Mouse (Mus musculus) midbrain, embryonic 12.5 days (tissue): ENCODE data around the gene Ankrd10. TPM values are rescaled to one million over a fixed set of nuclear protein-coding genes. Genes with fewer than 3 reads are reported as not detected.
A peak's percentile ranks its signal among the peaks of the same experiment; 100 is the strongest.
"Not testable (repeated sequence)": the region's sequence is repeated elsewhere in the genome, so short reads cannot be mapped to it uniquely, and the experiment has no call there.

Experiments
- ATAC-seq: fragments of 200-750 bp; cut with Nextera tagmentation; 2 replicates; pipeline ENCODE4 v1.8.0; 2017; ENCODE audit warnings: low read depth, moderate TSS enrichment, moderate library complexity; ENCODE audit not compliant: low FRiP score
- H3K27ac ChIP-seq: fragments of 300-500 bp; sonication (generic); replicated peaks from 2 replicates; pipeline ENCODE4 v1.5.1; 2016; ENCODE audit warnings: mild to moderate bottlenecking
- H3K27me3 ChIP-seq: fragments of 300-500 bp; sonication (generic); 2 replicates; pipeline ENCODE4 v1.6.1; 2016; ENCODE audit warnings: mild to moderate bottlenecking
- H3K36me3 ChIP-seq: fragments of 300-500 bp; sonication (generic); 2 replicates; pipeline ENCODE4 v1.6.1; 2016
- H3K4me1 ChIP-seq: fragments of 300-500 bp; sonication (generic); 2 replicates; pipeline ENCODE4 v1.6.1; 2016
- H3K4me2 ChIP-seq: fragments of 300-500 bp; sonication (generic); replicated peaks from 2 replicates; pipeline ENCODE4 v1.6.1; 2016; ENCODE audit warnings: mild to moderate bottlenecking, moderate library complexity
- H3K4me3 ChIP-seq: fragments of 300-500 bp; sonication (generic); 2 replicates; pipeline ENCODE4 v1.5.1; 2016; ENCODE audit warnings: mild to moderate bottlenecking
- H3K9ac ChIP-seq: fragments of 300-500 bp; sonication (generic); replicated peaks from 2 replicates; pipeline ENCODE4 v1.6.1; 2016; ENCODE audit warnings: mild to moderate bottlenecking, moderate library complexity
- H3K9me3 ChIP-seq: fragments of 300-500 bp; sonication (generic); 2 replicates; pipeline ENCODE4 v1.6.1; 2016; ENCODE audit warnings: mild to moderate bottlenecking
- WGBS: fragments of 180-500 bp; shearing (Covaris S2); methylation state at CpG from one replicate; pipeline ENCODE4 v1.1.7; 2016; 5-methylcytosine and 5-hydroxymethylcytosine counted together
- microRNA-seq: library from miRNA; unstranded; fragments of <30 nt; microRNA quantifications from one replicate; pipeline ENCODE4, GENCODE M21; 2017
- polyA plus RNA-seq: library from polyadenylated mRNA; unstranded; fragments of >200 nt; fragmentation: Nextera tagmentation; extraction: Ambion mirVana; gene quantifications from 2 replicates; pipeline ENCODE4 v1.2.1, GENCODE M21; 2016

Gene Ankrd10
- polyA plus RNA-seq, 1 experiment from 2014 or later = 119 TPM

DNA sequence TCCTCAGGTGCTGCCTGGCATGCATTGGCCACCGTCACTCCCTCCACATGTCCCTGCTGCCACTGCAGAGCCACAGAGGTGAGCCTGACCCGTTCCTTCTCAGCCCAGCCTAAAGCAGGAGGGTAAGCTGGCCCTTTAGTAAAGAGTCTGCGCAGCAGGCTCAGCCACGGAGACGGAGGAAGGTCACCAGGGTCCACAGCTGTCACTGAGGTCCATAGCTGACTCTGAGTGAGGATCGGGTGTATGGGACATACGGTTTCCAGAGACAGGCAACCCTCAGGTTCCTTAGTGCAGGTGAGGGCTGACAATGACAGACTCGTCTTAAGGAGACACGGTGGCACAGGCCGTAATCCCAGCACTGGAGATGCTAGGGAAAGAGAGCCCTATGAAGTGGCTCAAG, 63.6 kb downstream of the Ankrd10 start:
- no peak overlapping the region for H3K4me3 ChIP-seq
- no peak overlapping the region for H3K4me2 ChIP-seq
- no peaks in the 10 kb centered on the region for H3K4me1 ChIP-seq
- H3K36me3 ChIP-seq = peaks cover 23% of the 10 kb centered on the region
- H3K9ac ChIP-seq = no peak overlapping the region
- H3K27me3 ChIP-seq = no peaks in the 10 kb centered on the region
- ATAC-seq = no peak
- H3K27ac ChIP-seq = no peak overlapping the region
- 93% methylated on average over 10 of the region's 10 CpGs for WGBS
- no peaks in the 10 kb centered on the region for H3K9me3 ChIP-seq

DNA sequence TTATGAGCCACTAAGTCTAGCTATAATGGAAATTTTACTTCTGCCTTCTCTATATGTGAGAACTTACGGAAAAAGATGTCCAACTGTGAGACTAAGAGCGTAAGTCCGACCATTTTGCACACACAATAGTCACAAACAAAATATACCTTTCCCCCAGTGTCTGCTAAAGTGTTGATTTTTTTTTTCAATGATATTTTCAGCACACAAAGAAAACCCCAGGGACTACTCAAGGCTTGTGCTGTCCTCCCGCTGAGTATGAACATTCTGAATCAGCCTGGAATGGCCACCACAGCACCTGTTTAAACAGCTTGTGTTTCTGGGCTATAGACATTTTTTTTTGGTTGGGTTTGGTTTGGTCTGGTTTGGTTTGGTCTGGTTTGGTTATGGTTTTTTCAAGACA, 64.8 kb downstream of the Ankrd10 start:
- H3K9me3 ChIP-seq = no peaks in the 10 kb centered on the region
- 94% methylated on average over 4 of the region's 4 CpGs for WGBS
- H3K36me3 ChIP-seq = peaks cover 34% of the 10 kb centered on the region
- H3K9ac ChIP-seq = no peak overlapping the region
- no peak for ATAC-seq
- no peak overlapping the region for H3K4me3 ChIP-seq
- H3K4me2 ChIP-seq = no peak overlapping the region
- no peaks in the 10 kb centered on the region for H3K4me1 ChIP-seq
- H3K27ac ChIP-seq = no peak overlapping the region
- H3K27me3 ChIP-seq = no peaks in the 10 kb centered on the region

GRCm38 (mm10) chr8:11569260-11570097, 66.1 kb downstream of the Ankrd10 start:
- H3K36me3 ChIP-seq = peaks cover 45% of the 10 kb centered on the region
- no peak overlapping the region for H3K4me3 ChIP-seq
- H3K9ac ChIP-seq = no peak overlapping the region
- H3K27me3 ChIP-seq = no peaks in the 10 kb centered on the region
- no peaks in the 10 kb centered on the region for H3K4me1 ChIP-seq
- no peak for ATAC-seq
- WGBS = 88% methylated on average over 22 of the region's 22 CpGs
- H3K4me2 ChIP-seq = no peak overlapping the region
- 0 out of 2 replicates have a peak, but pooled peaks cover 3% of the 10 kb centered on the region for H3K9me3 ChIP-seq
- no peak overlapping the region for H3K27ac ChIP-seq

DNA sequence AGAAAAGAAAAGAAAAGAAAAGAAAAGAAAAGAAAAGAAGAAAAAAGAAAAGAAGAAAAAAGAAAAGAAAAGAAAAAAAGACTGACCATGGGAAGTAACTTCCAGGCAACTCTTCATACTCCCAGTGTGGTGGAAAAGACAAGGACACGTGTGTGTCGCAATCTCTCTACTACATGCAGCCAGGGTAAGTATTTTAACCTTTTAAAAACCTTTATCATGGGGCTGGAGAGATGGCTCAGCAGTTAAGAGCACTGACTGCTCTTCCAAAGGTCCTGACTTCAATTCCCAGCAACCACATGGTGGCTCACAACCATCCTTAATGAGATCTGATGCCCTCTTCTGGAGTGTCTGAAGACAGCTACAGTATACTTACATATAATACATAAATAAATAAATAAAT, 67.4 kb downstream of the Ankrd10 start:
- 93% methylated on average over 2 of the region's 2 CpGs for WGBS
- not testable (repeated sequence) for ATAC-seq

GRCm38 (mm10) chr8:11564721-11565120, 70.8 kb downstream of the Ankrd10 start:
- peaks cover 69% of the 10 kb centered on the region for H3K36me3 ChIP-seq
- WGBS = 94% methylated on average over 7 of the region's 7 CpGs
- H3K4me1 ChIP-seq = no peaks in the 10 kb centered on the region

More for the DNA sequence above, 67.4 kb downstream of the Ankrd10 start:
- H3K27ac ChIP-seq, H3K4me2 ChIP-seq, H3K9ac ChIP-seq, H3K27me3 ChIP-seq, H3K4me1 ChIP-seq, H3K9me3 ChIP-seq, H3K4me3 ChIP-seq: not testable (repeated sequence)
- peaks cover 58% of the 10 kb centered on the region for H3K36me3 ChIP-seq

DNA sequence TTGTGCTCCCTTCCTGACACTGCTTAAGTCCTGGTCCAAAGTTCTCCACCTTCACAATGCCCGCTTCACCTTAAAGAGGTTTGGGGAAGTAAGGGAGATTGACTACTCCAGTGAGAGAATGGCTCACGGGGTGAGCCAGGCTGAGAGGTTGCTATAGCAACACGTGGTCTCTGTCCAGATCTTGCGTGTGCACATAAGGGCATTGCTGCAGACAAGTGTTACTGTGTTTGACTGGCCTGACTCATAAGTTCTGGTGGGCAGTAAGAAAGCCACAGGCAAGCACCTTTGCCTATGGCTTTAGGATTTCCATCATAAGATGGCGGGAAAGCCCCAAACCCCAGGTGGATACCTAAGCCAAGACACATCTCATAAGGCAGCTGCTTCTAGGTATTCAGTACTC, 71.3 kb downstream of the Ankrd10 start:
- no peaks in the 10 kb centered on the region for H3K27me3 ChIP-seq
- peaks cover 4% of the 10 kb centered on the region for H3K4me1 ChIP-seq
- 0 out of 2 replicates have a peak, but pooled peaks cover 4% of the 10 kb centered on the region for H3K9me3 ChIP-seq
- H3K36me3 ChIP-seq = peaks cover 64% of the 10 kb centered on the region
- no peak overlapping the region for H3K4me3 ChIP-seq
- H3K27ac ChIP-seq = no peak overlapping the region
- no peak for ATAC-seq
- 91% methylated on average over 5 of the region's 5 CpGs for WGBS
- H3K4me2 ChIP-seq = no peak overlapping the region
- H3K9ac ChIP-seq = no peak overlapping the region

More at GRCm38 (mm10) chr8:11564721-11565120, 70.8 kb downstream of the Ankrd10 start:
- Histone ChIP-seq H3K4me3 (no peak overlapping the region), H3K27ac (no peak overlapping the region), H3K9me3 (0 out of 2 replicates have a peak, but pooled peaks cover 4% of the 10 kb centered on the region), H3K9ac (no peak overlapping the region), H3K27me3 (no peaks in the 10 kb centered on the region), H3K4me2 (no peak overlapping the region)
- ATAC-seq = no peak

Small RNA genes within 50 kb of the gene (microRNA-seq; reads per million reads assigned to microRNA genes)
- gene Mir7238 = 5.8 reads per million, percentile 20 among the genes with 10 or more reads in this experiment

Other genes starting within 250 kb of the Ankrd10 start
- gene Rab20, start 157.0 kb downstream of the Ankrd10 start, polyA plus RNA-seq = 0.22 and 0.50 TPM in 2 replicates
- gene Naxd, start 138.3 kb downstream of the Ankrd10 start, polyA plus RNA-seq = 117 and 122 TPM in 2 replicates
- 17.6 and 20.9 TPM in 2 replicates for gene Cars2, start 85.0 kb downstream of the Ankrd10 start, polyA plus RNA-seq
- 45.2 and 49.3 TPM in 2 replicates for gene Ing1, start 80.2 kb downstream of the Ankrd10 start, polyA plus RNA-seq
- gene 1700016D06Rik, start 65.3 kb upstream of the Ankrd10 start, polyA plus RNA-seq = 0.23 TPM in 1 of 2 replicates, not detected in the other
- 73.1 and 73.3 TPM in 2 replicates for gene Arhgef7, start 92.0 kb upstream of the Ankrd10 start, polyA plus RNA-seq
- 0.57 TPM in 1 of 2 replicates, not detected in the other for gene Tex29, start 204.7 kb upstream of the Ankrd10 start, polyA plus RNA-seq